Mouse (Mus musculus) right cerebral cortex, postnatal 25 days (tissue): Measurements from ENCODE around the gene Akirin1.

Experiments
- DNase-seq: peaks from one replicate; pipeline ENCODE4 v3.0.0; 2022

Gene Akirin1

GRCm38 (mm10) chr4:123750152-123750651, at the start of gene Akirin1:
TSS of gene Akirin1 (minus strand) at chr4:123750345.
- DNase-seq = peak; percentile 99

- peak; percentile 53 for DNase-seq
These were observed 47.7 kb upstream of the Akirin1 start for GRCm38 (mm10) chr4:123797856-123798255.

- no peak for DNase-seq
These were observed 47.3 kb upstream of the Akirin1 start for GRCm38 (mm10) chr4:123797403-123797802.

GRCm38 (mm10) chr4:123795057-123795456, 44.9 kb upstream of the Akirin1 start:
- no peak for DNase-seq

GRCm38 (mm10) chr4:123793136-123793535, 43.0 kb upstream of the Akirin1 start:
- peak; percentile 6 for DNase-seq

GRCm38 (mm10) chr4:123792666-123793065, 42.5 kb upstream of the Akirin1 start:
- DNase-seq = peak; percentile 11

- peak; percentile 30 for DNase-seq
These were observed 37.2 kb upstream of the Akirin1 start, which contains the start of gene Rhbdl2 for GRCm38 (mm10) chr4:123787191-123787985. TSS of gene Rhbdl2 (plus strand) at chr4:123787874.

- no peak for DNase-seq
These were observed 18.1 kb upstream of the Akirin1 start for GRCm38 (mm10) chr4:123768234-123768633.

- DNase-seq = no peak
These were observed 17.7 kb upstream of the Akirin1 start for GRCm38 (mm10) chr4:123767807-123768206.

GRCm38 (mm10) chr4:123765071-123765470, 14.9 kb upstream of the Akirin1 start:
- no peak for DNase-seq

GRCm38 (mm10) chr4:123758306-123758705, 8.2 kb upstream of the Akirin1 start:
- DNase-seq = no peak

- DNase-seq = no peak
These were observed 665 bp upstream of the Akirin1 start for GRCm38 (mm10) chr4:123750707-123751312.

- peak; percentile 27 for DNase-seq
These were observed 538 bp downstream of the Akirin1 start for GRCm38 (mm10) chr4:123749484-123750130.

- DNase-seq = no peak
These were observed 1.3 kb downstream of the Akirin1 start for GRCm38 (mm10) chr4:123748726-123749415.

GRCm38 (mm10) chr4:123745221-123745775, 4.8 kb downstream of the Akirin1 start:
- DNase-seq = no peak

- no peak for DNase-seq
These were observed 7.3 kb downstream of the Akirin1 start for GRCm38 (mm10) chr4:123742891-123743290.

- DNase-seq = no peak
These were observed 11.4 kb downstream of the Akirin1 start for GRCm38 (mm10) chr4:123738708-123739107.

- DNase-seq = no peak
These were observed 16.6 kb downstream of the Akirin1 start for GRCm38 (mm10) chr4:123733532-123733931.

GRCm38 (mm10) chr4:123732921-123733320, 17.2 kb downstream of the Akirin1 start:
- no peak for DNase-seq

GRCm38 (mm10) chr4:123732163-123732910, 17.8 kb downstream of the Akirin1 start:
- no peak for DNase-seq

GRCm38 (mm10) chr4:123721761-123722160, 28.4 kb downstream of the Akirin1 start:
- DNase-seq = no peak

GRCm38 (mm10) chr4:123718434-123718780, 31.7 kb downstream of the Akirin1 start:
- no peak for DNase-seq
